Mouse (Mus musculus): Measurements from ENCODE around the gene Pld1.

Gene Pld1

GRCm38 (mm10) chr3:28158006-28158405 lies 219.5 kb downstream of the Pld1 start:
- no peak for DNase-seq (ENCODE audit: low spot score in 2 of 2)

DNA sequence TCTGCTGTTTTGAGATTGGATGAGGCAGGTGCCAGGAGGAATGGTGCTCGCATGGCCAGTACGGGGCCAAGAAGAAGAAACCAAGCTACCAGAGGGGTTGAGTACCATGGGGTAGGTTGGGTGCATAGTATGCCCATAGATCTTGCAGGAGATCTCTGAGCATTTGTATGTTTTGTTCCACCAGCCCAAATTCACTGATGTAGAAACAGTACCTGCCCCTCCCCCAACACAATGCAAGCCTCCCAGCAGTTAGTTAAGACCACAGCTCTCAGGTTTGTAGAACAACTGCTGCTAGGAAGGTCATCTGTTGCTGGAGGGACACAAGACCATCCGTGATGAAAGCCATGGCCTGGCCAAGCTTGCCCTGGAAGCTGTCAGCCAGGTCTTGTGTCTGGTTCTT lies 220.4 kb downstream of the Pld1 start:
- no peak for DNase-seq (ENCODE audit: low spot score in 2 of 2)

GRCm38 (mm10) chr3:28162346-28162745 lies 223.9 kb downstream of the Pld1 start:
- no peak for DNase-seq (ENCODE audit: low spot score in 2 of 2)

GRCm38 (mm10) chr3:28164678-28165077 lies 226.2 kb downstream of the Pld1 start:
- no peak for DNase-seq (ENCODE audit: low spot score in 2 of 2)

GRCm38 (mm10) chr3:28165598-28165997 lies 227.1 kb downstream of the Pld1 start:
- peak; percentile 28 to 62 for DNase-seq (ENCODE audit: low spot score in 2 of 2)

DNA sequence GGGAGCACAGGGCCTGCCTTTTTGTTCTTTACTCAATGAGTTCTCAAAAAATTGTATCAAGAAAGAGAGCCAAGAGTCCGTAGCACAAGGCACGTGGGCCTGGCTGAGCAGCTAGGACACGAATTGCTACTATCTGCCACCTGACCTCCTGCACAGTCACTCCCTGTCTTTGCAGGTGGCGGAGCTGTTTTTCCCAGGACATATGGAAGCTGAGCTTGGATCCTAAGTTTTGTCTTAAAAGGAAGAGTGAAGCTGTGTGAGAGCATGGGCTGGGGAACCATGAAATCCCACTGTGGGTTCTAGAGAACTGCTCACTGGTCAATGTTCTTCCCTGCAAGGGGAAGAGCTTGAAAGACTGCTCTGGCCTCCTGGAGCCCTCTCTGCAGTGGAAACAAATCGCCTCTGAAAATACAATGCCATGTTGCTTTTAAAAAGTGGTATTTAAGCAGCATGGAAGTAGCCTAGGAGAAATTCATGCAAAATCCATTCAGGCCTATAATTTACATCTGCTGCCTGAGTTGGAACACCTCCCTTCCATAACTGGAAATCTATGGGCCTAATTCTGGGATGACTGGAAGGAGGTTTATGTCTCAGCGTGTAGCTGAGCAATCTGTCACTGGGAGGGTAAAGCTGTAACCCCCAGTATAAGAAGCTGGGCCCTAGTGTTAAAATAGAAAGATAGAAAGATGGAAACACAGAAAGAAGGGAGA lies 229.5 kb downstream of the Pld1 start:
- DNase-seq (ENCODE audit: low spot score in 2 of 2), result no peak

GRCm38 (mm10) chr3:28170911-28171618 lies 232.6 kb downstream of the Pld1 start:
- no peak for DNase-seq (ENCODE audit: low spot score in 2 of 2)

DNA sequence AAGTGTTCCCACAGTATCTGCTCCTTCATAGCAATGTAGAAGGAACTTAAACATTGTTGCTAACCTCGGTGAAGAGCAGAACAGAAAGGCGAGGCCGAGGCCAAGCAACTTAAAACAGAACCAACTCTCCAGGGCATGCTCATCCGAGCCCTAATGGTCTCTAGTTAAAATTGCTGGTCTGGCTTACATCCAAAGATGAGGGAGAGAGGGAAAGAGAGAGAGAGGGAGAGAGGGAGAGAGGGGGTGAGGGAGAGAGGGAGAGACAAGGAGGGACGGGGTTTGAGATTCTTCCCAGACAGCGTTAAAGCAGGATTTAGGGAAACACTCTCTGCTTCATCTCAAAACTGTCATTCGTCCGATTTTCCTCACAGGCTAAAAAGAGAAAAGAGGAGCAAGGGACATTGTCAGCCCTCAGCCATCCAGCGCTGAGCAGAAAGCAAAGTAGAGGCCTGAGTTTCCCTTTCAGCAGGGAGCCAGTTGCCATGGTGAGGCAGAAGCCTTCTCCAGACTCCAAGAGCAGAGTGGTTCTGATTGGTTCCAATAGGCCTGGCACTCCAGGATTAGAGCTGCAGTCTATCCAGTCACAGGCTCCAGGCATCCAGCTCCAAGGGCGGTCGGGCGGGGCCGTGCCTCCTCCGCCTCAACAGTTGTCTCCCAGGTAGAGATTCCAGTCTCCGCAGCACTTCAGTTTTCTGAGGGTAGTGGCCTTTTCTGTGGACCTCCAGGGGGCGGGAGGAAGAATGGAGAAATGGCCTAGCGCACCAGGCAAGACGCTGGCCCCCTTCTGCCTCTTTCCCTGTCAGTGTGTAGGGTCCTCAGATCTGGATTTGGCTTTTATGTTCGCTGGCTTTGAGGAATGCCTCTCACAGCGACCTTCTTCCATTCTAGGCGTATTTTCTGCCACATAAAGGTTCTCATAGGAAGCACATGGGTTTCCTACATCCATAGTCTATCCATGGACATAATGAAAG lies 237.8 kb downstream of the Pld1 start:
- DNase-seq (ENCODE audit: low spot score in 2 of 2), result peak; percentile 88 to 94

DNA sequence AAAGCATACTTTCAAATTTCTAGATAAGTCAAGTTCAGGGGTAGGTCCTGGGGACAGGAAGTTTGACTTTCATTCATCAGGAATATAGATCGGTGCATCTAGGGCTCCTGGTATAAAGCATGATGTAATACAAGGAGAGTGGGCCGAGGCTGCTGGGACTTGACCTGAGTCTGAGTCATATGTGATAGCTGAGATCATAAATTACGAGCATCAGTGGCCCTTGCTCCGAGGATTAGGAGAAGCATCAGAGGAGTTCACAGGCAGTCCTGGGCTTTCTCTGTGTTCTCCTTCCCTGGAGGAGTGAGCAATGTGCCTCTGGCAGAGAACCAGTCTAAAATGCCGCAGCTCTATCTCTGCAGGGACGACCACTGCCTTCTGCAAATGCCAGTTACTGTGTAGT lies 239.8 kb downstream of the Pld1 start:
- DNase-seq (ENCODE audit: low spot score in 2 of 2), result no peak

Data from right cerebral cortex, postnatal 36 days (tissue).